In genomic region chr10:98703642-98704293, GRCm38 (mm10) we compare ENCODE assay signal across 18 mouse cellular contexts.
DNase-seq lines count a peak whose midpoint lies in the region; ATAC-seq and TF ChIP-seq lines count a peak whose summit lies in the region.
"Had no signal": no experiment of that assay in that cellular context is flagged by ENCODE, and none has a peak within 500 bp of the region (broad histone marks: within the 10 kb centered on the region; RNA-seq: fewer than 3 reads in every experiment).

No protein-coding gene starts in this region.

- TF ChIP-seq CTCF in MEL (IDR thresholded peaks at IDR 0.05 in 2 of 3, conservative IDR thresholded peaks at IDR 0.05 in 1 of 3; ENCODE audit: control insufficient read depth in 1 of 3, insufficient read depth in 1 of 3, low read depth in 2 of 3, low read length in 3 of 3, poor library complexity in 1 of 3, severe bottlenecking in 1 of 3) = no peak
- no peak for TF ChIP-seq CTCF in intestine, postnatal 0 days (IDR thresholded peaks at IDR 0.05; ENCODE audit: low read depth)

- intact Hi-C loops in gastrocnemius, postnatal 14 days (cut with DNase I; ENCODE audit: low total_unique reads) = no loop called here

- ATAC-seq in lung, embryonic 15.5 days (ENCODE audit: borderline replicate concordance, extremely low read depth, low FRiP score, low TSS enrichment) = no peak
- ATAC-seq in intestine, postnatal 0 days = peak; percentile 32

- TF ChIP-seq POLR2A in MEL (IDR thresholded peaks at IDR 0.05; ENCODE audit: control insufficient read depth in 1 of 2, insufficient read depth in 1 of 2, low read depth in 1 of 2, low read length in 2 of 2, poor library complexity in 1 of 2) = no peak

- H3K4me2 ChIP-seq in lung, embryonic 15.5 days = no peak overlapping the region
- H3K4me2 ChIP-seq in intestine, postnatal 0 days (replicated peaks; ENCODE audit: low read depth) = peak overlapping the region; percentile 1; the same call in 1 of the 2 replicates
- H3K4me2 ChIP-seq: embryonic facial prominence, embryonic 12.5 days; hindbrain, embryonic 14.5 days had no signal

- H3K79me2 ChIP-seq in MEL (ENCODE audit: control insufficient read depth, insufficient read depth, low read length, poor library complexity) = no peaks in the 10 kb centered on the region

- no peak overlapping the region for H3K4me3 ChIP-seq in lung, embryonic 15.5 days
- no peak overlapping the region for H3K4me3 ChIP-seq in MEL (ENCODE audit: control insufficient read depth in 1 of 2, insufficient read depth in 1 of 2, low read depth in 2 of 2, low read length in 2 of 2)
- H3K4me3 ChIP-seq in intestine, postnatal 0 days (ENCODE audit: low read depth, low read length) = no peak overlapping the region
- H3K4me3 ChIP-seq: embryonic facial prominence, embryonic 12.5 days; gastrocnemius, adult 2 months; heart, embryonic 10.5 days had no signal

- no peak for TF ChIP-seq RAD21 in MEL (IDR thresholded peaks at IDR 0.05; ENCODE audit: low read depth, low read length)

- no peaks in the 10 kb centered on the region for H3K4me1 ChIP-seq in lung, embryonic 15.5 days
- no peaks in the 10 kb centered on the region for H3K4me1 ChIP-seq in MEL (ENCODE audit: control insufficient read depth in 1 of 2, insufficient read depth in 2 of 2, low read length in 2 of 2)
- no peaks in the 10 kb centered on the region for H3K4me1 ChIP-seq in intestine, postnatal 0 days (replicated peaks; ENCODE audit: control insufficient read depth, insufficient read depth, low read length)
- H3K4me1 ChIP-seq: embryonic facial prominence, embryonic 12.5 days had no signal

- peak overlapping the region; percentile 66 for H3K27ac ChIP-seq in lung, embryonic 15.5 days
- H3K27ac ChIP-seq in MEL (ENCODE audit: control insufficient read depth, low read depth, low read length) = no peak overlapping the region
- H3K27ac ChIP-seq in intestine, postnatal 0 days (ENCODE audit: low read depth, low read length) = no peak overlapping the region
- H3K27ac ChIP-seq: embryonic facial prominence, embryonic 12.5 days; gastrocnemius, adult 2 months; heart, embryonic 10.5 days; hindbrain, embryonic 14.5 days had no signal

- H3K9ac ChIP-seq in lung, embryonic 15.5 days = no peak overlapping the region
- H3K9ac ChIP-seq in MEL (ENCODE audit: control insufficient read depth, low read depth, low read length, poor library complexity, severe bottlenecking) = no peak overlapping the region
- H3K9ac ChIP-seq in intestine, postnatal 0 days (ENCODE audit: low read depth, low read length) = no peak overlapping the region
- H3K9ac ChIP-seq: embryonic facial prominence, embryonic 12.5 days; hindbrain, embryonic 14.5 days had no signal

- no peaks in the 10 kb centered on the region for H3K9me3 ChIP-seq in lung, embryonic 15.5 days
- H3K9me3 ChIP-seq in MEL (replicated peaks; ENCODE audit: insufficient read depth, low read length) = no peaks in the 10 kb centered on the region
- no peaks in the 10 kb centered on the region for H3K9me3 ChIP-seq in intestine, postnatal 0 days (ENCODE audit: control insufficient read depth)
- H3K9me3 ChIP-seq: embryonic facial prominence, embryonic 12.5 days; G1E; heart, embryonic 10.5 days had no signal

- DNase-seq in lung, postnatal 14 days = no peak
- no peak for DNase-seq in MEL (ENCODE audit: low read depth, low spot score)
- DNase-seq in spleen, postnatal 36 days (ENCODE audit: low spot score in 2 of 2) = no peak
- DNase-seq in gastrocnemius, postnatal 14 days = no peak
- no peak for DNase-seq in right cerebral cortex, adult 18-20 months
- DNase-seq: adrenal gland, postnatal 10 days; cerebellum, adult 11-12 months; cerebellum, adult 9-10 months; cerebellum, postnatal 25 days; gastrocnemius, adult 2 months; heart, adult 18-20 months; heart, postnatal 10 days had no signal

- H3K27me3 ChIP-seq in lung, embryonic 15.5 days = no peaks in the 10 kb centered on the region
- H3K27me3 ChIP-seq in MEL (ENCODE audit: control insufficient read depth in 1 of 2, insufficient read depth in 2 of 2, low read length in 2 of 2) = no peaks in the 10 kb centered on the region
- no peaks in the 10 kb centered on the region for H3K27me3 ChIP-seq in intestine, postnatal 0 days (replicated peaks; ENCODE audit: control insufficient read depth, insufficient read depth, low read length)
- H3K27me3 ChIP-seq: embryonic facial prominence, embryonic 12.5 days had no signal

- H3K36me3 ChIP-seq in lung, embryonic 15.5 days = no peaks in the 10 kb centered on the region
- H3K36me3 ChIP-seq in MEL (ENCODE audit: control insufficient read depth in 1 of 2, insufficient read depth in 2 of 2, low read length in 2 of 2) = peaks cover 0 to 2% of the 10 kb centered on the region in 2 experiments; a peak in 1 of 4 replicates
- no peaks in the 10 kb centered on the region for H3K36me3 ChIP-seq in intestine, postnatal 0 days (ENCODE audit: control insufficient read depth, insufficient read depth)
- H3K36me3 ChIP-seq: embryonic facial prominence, embryonic 12.5 days; G1E; heart, embryonic 10.5 days had no signal

- WGBS in lung, embryonic 15.5 days = 86% methylated on average over 2 of the region's 2 CpGs
- WGBS in intestine, postnatal 0 days = 42% methylated on average over 2 of the region's 2 CpGs

- TF ChIP-seq EP300 in MEL (IDR thresholded peaks at IDR 0.05; ENCODE audit: low read depth in 1 of 2, low read length in 2 of 2) = no peak

TF ChIP-seq in MEL, 35 proteins besides CTCF, POLR2A, EP300 and RAD21:
- TF ChIP-seq MAFK (IDR thresholded peaks at IDR 0.05; ENCODE audit: borderline replicate concordance, low read depth, low read length) = no peak
- peak; percentile 54 for TF ChIP-seq ZNF384 (IDR thresholded peaks at IDR 0.05; ENCODE audit: low read depth, low read length)
